Mouse (Mus musculus): ENCODE results near the gene Eid2b. TPM values are rescaled to one million over a fixed set of nuclear protein-coding genes. Genes with fewer than 3 reads are reported as not detected.

Gene Eid2b
- 29.6 and 37.8 TPM in 2 replicates for polyA plus RNA-seq (2012; rRNA removed)

DNA sequence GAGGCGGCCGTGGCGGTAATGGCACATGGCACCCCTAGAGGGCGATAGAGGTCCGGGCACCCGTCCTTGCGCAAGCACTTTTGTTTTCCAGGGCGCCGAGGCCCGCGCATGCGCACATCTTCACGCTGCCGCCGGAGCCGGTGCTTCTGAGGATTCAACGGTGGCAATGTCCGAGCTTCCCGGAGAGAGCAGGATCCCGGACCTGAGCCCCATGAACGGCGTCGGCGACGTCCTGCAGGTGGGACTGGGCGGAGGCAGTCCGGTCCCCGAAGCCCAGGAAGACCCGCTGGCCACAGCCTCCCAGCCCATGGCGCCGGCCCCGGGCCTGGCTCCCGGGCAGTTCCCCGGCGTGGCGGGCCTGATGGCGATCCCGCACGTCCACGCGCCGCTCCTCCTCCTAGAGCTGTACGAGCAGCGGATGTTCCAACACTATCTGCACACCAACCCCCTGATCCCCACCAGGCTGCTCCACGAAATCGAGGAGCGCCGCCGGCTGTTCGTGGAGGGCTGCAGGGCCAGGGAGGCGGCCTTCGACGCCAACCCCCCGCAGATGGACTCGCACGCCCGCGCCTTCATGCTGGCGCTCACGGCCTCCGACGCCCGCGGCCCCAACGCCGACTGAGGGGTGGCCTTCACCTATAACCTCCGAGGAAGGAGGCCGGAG is at the start of gene Eid2b:
TSS of gene Eid2b (plus strand) at position 125 of the 664 bp plus-strand sequence.

DNA sequence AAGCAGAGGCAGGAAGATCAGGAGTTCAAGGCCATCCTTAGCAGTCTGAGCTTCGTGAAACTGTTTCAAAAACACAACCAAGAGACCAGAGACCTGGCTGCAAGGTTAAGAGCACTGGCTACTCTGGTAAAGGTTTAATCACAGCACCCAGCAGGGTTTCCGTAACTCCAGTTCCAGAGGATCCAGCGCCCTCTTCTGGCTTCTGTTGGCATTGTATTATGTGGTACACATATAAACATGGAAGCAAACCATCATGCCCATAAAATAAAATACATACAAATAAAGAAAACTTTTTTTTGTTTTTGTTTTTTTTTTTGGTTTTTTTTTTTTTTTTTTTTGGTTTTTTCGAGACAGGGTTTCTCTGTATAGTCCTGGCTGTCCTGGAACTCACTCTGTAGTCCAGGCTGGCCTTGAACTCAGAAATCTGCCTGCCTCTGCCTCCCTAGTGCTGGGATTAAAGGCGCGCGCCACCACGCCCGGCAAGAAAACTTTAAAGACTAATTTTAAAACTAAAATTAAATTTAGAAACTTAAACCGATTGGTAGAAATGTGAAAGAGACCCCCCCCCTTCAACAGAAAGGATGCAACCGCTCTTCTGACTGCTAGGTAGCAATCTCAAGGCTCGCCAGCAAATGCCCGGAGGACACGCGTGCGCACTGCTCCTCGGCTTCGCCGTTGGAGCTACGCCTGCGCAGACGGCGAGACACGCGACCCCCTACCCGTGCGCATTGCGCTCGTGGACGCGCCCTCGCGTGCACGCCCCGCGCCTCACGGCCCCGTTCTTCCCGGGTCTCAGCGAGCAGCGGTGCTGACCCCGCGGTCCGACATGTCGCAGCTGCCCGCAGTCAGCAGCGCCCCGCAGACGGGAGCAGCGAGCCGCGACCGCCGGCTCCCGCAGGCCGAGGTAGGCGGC is 10.2 kb upstream of the Eid2b start, which contains the start of gene Eid2:
TSS of gene Eid2 (plus strand) at position 753 of the 913 bp plus-strand sequence.

DNA sequence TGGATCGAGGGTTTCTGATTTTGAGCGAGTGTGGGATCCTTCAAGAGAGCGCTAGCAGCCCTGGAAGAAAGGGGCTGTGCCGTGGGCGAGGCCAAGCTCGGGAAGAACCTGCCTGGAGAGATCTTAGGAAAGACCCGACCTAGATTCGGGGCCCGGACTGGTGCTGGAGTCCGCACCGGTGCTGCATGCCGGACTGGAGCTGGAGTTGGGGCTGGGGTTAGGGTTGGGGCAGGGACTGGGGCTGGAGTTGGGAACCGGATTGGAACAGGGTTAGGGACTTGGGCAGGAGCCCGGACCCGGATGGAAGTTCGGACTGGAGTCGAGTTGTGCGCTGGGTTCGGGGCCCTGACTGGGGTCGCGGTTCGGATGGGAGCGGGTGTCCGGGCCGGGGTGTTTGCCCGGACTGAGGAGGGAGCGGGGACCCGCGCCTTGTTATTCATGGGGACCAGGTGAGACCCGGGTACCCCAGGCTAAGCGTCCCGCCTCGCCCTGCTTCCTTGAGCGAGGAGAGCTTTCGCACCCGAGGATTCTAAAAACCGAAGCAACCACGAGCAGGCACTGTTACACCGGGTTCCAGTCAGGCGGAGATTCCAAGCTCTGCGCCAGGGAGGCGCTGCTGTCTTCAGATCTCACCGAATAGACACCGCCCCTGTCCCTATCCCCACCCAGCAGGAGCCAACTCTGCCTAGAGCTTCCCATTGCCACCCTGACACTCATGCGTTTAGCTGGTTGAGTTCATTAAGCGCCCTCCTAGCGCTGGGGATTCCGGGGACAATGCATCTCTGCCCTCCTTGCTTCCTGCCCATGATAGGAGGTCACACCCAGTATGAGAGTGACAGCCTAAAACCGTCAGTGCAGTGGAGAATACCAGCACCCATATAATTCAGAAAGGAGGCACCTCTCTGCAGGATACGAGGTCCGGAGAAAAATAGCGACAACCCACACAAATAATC is 13.4 kb downstream of the Eid2b start, which contains the start of gene Selenov:
TSS of gene Selenov (minus strand) at position 549 of the 953 bp plus-strand sequence.

DNA sequence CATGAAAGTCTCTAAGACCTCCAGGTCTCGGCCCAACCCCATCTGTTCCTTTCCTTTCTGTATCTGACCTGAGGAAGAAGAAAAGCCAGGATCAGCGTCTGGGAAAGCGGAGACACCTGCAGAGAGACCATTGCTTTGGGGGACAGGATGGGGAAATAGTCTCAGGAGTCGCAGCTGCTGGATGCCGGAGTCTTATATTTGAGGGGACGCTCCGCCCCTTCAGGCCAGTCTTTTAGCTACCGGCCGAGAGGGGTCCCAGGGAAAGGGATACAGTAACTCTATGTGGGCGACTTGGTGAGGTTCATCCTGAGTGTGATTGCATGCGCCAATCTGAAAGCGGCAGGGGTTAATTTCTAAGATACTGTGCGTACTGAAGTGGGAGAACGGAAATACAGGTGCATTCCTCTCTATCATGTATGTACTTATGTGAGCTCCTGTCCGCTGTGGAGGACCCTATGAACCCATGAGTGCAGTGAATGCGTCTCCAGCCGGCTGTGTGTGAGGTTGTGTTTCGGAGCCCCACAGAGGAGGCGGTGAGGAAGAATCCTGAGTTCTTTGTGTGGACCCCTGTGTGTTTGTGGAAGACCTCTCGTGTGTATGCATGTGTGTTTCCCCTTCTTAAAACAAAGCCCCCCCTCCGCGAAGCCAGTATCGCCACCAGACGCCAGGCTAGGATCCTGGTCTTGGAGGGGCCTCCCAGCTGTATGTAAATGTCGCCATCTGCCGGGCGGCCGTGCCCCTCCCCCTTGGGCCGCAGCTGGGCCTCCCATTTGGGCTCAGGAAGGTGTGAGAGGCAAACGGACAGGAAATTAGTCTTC is 24.3 kb downstream of the Eid2b start, which contains the start of gene Dll3:
TSS of gene Dll3 (minus strand) at position 623 of the 818 bp plus-strand sequence.

DNA sequence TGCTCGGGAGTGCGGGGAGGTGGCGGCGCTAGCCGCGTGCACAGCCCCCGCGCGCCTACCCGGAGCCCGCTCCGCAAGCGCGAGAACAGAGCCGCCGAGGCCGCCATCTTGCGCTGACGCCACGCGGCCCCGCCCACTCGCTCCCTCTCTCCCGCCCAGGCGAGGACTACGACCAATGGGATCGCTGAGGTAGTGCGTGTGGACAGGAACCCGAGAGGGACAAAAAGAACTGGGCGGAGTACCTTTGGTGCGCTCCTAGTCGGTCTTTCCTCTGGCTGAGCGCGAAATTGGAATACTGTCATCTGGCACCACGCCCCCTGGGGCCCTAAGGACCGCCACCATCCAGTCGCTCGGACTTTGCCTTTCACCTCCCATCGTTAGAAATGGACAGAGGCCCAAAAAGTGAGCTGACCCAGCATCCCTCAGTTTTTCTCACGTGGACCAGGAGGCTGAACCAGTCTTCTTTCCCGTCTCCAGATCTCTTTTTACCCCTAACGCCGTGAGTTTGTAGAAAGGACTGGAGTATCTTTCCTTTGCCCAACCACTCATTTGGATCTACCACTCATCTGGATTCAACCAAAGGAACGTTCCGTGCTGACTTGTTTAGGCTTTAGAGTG is 34.5 kb downstream of the Eid2b start, which contains the start of gene Timm50:
TSS of gene Timm50 (minus strand) at position 147 of the 618 bp plus-strand sequence.

Other genes with a start within 250 kb of the Eid2b start
- 249 and 270 TPM in 2 replicates for gene Psmc4, start 227.6 kb upstream of the Eid2b start, polyA plus RNA-seq (2012; rRNA removed)
- gene Fcgbp, start 206.5 kb upstream of the Eid2b start, polyA plus RNA-seq (2012; rRNA removed), result 0.18 and 0.24 TPM in 2 replicates
- gene 9530053A07Rik, start 148.3 kb upstream of the Eid2b start, polyA plus RNA-seq (2012; rRNA removed), result 0.04 and 0.05 TPM in 2 replicates
- 244 and 245 TPM in 2 replicates for gene Fbl, start 108.0 kb upstream of the Eid2b start, polyA plus RNA-seq (2012; rRNA removed)
- 34.0 and 36.4 TPM in 2 replicates for gene Dyrk1b, start 98.3 kb upstream of the Eid2b start, polyA plus RNA-seq (2012; rRNA removed)
- 59.8 and 66.6 TPM in 2 replicates for gene Eid2, start 9.9 kb upstream of the Eid2b start, polyA plus RNA-seq (2012; rRNA removed)
- gene Selenov, start 13.4 kb downstream of the Eid2b start, polyA plus RNA-seq (2012; rRNA removed), result 0.65 and 0.87 TPM in 2 replicates
- gene Dll3, start 24.5 kb downstream of the Eid2b start, polyA plus RNA-seq (2012; rRNA removed), result 25.5 and 33.0 TPM in 2 replicates
- gene Timm50, start 34.3 kb downstream of the Eid2b start, polyA plus RNA-seq (2012; rRNA removed), result 99.0 and 110 TPM in 2 replicates
- 122 and 126 TPM in 2 replicates for gene Supt5, start 61.0 kb downstream of the Eid2b start, polyA plus RNA-seq (2012; rRNA removed)
- gene Rps16, start 72.9 kb downstream of the Eid2b start, polyA plus RNA-seq (2012; rRNA removed), result 1,327 and 1,353 TPM in 2 replicates
- gene Plekhg2, start 94.9 kb downstream of the Eid2b start, polyA plus RNA-seq (2012; rRNA removed), result 29.3 and 33.4 TPM in 2 replicates
- 4.3 and 6.1 TPM in 2 replicates for gene Zfp36, start 102.5 kb downstream of the Eid2b start, polyA plus RNA-seq (2012; rRNA removed)
- gene Med29, start 115.0 kb downstream of the Eid2b start, polyA plus RNA-seq (2012; rRNA removed), result 46.6 and 46.8 TPM in 2 replicates
- gene Paf1, start 115.2 kb downstream of the Eid2b start, polyA plus RNA-seq (2012; rRNA removed), result 111 and 114 TPM in 2 replicates
- gene Gmfg, start 159.7 kb downstream of the Eid2b start, polyA plus RNA-seq (2012; rRNA removed), result 5.3 and 6.4 TPM in 2 replicates
- gene Lrfn1, start 174.2 kb downstream of the Eid2b start, polyA plus RNA-seq (2012; rRNA removed), result 40.4 and 41.7 TPM in 2 replicates
- gene Ifnl2, start 232.7 kb downstream of the Eid2b start, polyA plus RNA-seq (2012; rRNA removed), result not detected in 2 replicates
- not detected in 2 replicates for gene Ifnl3, start 245.1 kb downstream of the Eid2b start, polyA plus RNA-seq (2012; rRNA removed)